Mouse (Mus musculus) ovary, postnatal 10 days (tissue): Measurements from ENCODE around the gene Pgbd5.
"Not testable (repeated sequence)": the region's sequence is repeated elsewhere in the genome, so short reads cannot be mapped to it uniquely, and the experiment has no call there.

Source experiments
- DNase-seq: peaks from one replicate; pipeline ENCODE4 v3.0.0; 2022; ENCODE audit warnings: low spot score

Pgbd5 gene

DNA sequence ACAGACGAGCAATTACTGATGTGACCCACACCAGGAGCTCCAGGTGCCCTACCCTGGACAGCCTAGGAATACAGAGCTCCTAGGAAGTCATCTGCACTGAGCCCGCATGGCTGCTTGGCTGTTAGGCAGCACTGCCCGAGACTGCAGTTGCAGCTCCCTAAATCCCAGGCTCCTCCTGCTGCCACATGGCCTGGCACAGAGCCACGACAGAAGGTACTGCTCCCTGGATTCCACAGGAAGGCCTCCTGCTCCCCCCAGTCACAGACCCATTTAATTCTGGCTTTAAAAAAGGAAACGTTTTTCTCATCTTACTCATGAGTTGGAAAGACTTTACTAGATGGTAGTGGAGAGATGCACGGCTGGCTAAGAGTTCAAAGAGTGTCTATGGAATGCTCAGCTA lies 10.0 kb downstream of the Pgbd5 start:
- no peak for DNase-seq

DNA sequence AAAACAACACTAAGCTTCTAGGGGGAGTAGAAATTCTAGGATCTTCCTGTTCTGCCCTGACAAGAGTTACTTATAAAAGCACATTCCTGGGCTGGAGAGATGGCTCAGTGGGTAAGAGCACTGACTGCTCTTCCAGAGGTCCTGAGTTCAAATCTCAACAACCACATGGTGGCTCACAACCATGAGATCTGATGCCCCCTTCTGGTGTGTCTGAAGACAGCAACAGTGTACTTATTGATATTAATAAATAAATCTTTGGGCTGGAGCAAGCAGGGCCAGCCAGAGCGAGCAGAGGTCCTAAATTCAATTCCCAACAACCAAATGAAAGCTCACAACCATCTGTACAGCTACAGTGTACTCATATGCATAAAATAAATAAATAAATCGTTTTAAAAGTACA lies 10.7 kb downstream of the Pgbd5 start:
- not testable (repeated sequence) for DNase-seq

DNA sequence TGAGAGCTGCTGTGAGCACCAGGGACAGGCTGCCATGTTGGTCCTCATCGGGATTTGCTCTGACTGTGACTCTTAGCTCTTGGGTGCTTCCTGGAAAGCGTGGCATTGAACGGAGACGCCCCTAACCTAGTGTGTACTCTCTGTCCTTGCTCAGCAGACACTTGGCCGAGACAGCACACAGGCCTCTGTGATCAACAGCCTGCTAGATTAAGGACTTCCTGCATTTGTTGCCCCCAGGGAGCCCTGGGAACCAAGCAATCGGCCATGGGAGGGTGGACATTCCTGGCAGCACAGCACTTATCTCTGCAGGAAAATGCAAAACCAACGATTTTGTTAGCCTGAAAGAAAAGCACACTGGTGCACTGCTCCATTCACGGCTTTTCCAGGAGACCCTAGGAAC lies 18.0 kb downstream of the Pgbd5 start:
- no peak for DNase-seq

DNA sequence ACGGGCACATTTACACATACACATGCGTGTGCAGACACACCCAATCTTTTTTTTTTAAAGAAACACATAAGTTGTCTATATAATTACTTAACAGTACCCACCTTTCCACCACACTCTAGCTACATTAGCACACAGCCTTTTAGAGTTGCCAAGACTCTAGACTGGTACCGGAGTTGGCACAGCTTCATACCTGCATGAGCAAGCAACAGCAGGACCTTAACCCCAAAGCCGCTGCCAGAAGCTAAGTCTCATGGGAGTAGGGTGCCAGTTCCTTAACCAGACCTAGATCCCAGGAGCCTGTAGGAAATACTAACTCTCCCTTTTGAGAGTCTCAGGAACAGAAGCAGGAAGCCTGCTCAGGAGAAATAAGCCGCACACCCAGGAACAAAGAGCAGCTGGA lies 20.5 kb downstream of the Pgbd5 start:
- DNase-seq: no peak

DNA sequence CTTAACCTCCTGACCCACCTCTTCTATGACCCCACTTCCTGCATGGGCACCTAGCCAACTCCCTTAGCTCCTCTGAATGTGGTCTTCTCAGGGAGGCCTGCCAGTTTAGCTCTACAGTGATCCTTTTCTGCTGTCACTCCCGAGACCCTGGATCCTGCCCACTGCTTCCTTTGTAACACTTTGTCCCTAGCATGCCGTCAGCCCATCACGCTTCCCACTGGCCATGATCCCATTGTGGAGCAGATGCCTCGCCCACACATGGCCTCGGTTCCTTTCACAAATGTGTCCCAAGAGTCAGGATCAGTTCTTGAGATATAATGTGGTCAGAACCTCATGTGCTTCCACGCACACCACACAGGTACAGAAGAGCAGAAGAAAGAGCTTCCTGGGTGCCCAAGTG lies 21.3 kb downstream of the Pgbd5 start:
- no peak for DNase-seq

DNA sequence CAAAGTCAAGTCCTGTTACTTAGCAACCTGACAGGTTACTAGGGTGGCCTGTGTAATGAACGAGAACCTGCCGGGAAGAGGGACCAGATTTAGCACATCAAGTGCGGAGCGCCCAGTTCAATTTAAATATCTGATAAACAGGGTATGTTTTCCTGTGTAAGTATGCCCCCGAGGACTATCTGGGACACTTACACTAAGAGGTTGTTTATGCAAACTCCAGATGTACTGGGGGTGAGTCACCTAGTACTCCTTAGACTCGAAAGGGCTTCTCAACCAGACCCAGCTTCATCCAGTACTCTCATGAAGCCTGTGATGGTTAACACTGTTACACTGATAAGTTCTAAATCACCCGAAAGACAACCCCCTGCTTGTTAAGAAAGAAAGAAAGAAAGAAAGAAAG lies 22.8 kb downstream of the Pgbd5 start:
- DNase-seq: no peak

DNA sequence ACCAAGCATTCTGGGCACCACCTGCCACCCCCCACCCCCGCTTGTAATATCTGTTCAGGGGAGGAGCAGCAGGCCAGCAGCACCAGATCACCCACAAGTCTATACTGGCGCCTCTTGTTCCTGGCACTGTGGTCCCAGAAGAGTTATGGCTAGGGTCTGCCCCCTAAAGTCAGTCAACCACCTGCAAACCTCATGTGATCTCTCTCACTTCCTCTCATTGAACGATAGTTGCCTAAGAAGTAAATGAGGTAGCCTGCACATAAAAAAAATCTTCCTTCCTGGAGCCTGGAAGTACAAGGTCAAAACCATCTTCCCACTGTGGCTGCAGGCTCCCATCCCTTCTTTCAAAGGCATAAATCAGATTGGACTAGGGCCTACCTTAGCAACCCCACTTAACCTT lies 23.7 kb downstream of the Pgbd5 start:
- DNase-seq: no peak

DNA sequence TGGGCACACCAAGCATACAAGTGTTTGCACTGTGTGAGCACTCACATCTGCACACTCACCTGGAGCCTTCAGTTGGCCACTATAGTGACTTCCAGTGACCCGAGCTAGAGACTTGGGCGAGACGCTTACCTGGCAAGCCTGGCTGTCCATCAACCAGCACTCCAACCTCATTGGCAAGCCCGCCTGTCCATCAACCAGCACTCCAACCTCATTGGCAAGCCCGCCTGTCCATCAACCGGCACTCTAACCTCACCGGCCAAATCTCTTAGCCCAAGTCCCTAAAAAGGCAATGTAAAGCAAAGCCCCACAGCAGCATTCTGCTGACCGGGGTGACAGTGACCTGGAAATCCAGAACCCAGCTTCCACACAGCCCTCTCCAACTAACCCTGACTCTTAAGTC lies 24.5 kb downstream of the Pgbd5 start:
- DNase-seq: no peak

DNA sequence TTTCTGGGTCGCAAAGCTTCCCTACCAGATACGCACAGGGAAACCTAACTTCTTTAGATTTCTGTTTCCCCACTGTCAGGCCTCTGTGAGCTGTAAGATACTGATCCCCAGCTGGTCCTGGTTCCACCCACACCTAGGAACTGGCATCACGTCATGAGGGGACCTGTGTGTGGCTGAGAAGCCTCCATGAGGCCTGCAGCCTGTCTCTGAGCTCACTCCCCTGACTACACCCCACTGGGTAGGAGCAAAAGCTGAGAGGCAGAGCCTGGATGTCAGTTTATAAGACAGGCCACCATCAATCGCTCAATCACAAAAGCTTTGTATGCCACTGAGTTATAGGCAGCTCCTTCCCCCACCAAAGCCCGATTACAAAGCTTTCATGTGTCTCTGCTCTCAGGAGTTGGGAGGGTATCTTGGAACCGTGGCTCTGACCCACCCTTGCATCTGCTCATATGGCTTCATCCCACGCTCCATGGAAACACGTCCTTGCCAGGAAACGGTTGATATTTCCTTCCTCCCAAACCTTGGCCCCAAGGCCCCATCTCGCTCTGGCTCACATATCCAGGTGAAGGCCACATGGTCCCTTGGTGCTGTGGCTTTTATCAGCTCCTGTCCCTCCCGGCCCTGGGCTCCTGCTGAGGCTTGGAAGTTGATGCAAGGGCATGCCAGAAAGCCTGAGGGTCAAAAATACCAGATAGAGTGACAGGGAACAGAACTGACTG lies 26.1 kb downstream of the Pgbd5 start:
- DNase-seq: no peak

DNA sequence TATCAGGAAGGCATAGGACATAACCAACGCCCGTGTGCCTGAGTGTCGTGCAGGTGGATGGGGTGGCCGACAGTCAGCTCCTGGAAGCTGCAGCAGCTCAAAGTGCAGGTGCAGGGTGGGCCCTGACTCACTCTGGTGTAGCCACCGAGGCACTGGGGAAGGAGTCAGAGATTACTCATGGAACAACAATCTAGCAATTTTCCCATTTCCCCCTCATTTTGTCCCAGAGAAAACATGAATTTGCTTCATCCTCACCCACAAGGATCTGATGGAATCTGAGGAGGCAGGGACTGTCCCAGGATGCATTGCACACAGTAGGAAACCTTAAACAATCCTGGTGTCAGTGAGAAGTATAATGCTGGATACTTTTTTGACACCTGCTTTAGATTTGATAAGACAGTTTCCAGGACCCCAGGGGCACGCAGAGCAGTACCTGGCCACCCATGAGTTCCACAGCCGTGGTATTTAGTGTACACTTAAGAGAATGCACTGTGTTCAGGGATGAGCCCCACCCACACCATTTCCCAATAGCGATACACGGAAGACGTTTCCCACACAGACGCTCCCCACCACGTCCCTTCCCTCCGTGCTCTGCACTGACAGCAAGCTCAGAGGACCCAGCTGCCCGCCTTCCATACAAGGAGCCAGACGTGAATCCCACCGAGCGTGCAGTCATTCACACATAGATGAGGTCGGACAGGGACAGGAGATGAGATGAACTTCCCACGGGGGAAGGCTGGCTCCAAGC lies 26.8 kb downstream of the Pgbd5 start:
- no peak for DNase-seq

DNA sequence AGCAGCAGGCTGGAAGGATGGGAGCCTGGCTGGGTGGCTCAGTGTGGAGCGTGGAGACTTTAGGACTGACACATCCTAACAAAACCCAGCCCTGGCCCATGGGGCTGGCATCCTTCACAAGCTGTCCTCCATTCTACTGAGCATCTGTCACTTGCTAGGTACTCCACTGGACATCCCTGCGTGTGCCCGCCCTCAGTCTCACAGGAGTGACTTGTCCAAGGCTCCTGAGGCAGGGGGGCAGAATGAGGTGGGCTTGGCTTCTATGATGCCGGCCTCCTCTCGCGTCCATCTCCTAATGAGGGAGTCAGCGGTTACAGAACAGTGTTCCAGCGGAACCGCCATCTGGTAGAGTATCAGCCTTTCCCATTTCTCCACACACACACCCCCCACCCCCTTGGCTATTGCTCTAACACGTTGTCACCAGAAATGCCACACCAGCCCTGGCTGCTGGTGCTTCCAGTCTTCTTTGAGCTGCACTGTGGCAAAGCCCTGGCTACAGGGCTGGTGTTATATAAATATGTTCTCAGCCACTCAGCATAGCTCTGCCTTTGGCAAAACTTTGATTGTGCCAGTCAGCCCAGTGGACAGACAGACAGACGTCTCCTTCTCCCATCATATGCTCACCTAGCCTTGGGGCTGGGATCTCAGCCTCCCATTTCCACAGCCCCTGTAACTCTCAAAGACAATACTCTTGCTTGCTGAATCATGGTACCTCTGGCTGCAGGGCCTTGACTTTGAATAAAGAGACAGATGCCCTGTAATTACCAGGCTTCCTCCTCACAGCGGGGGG lies 34.8 kb downstream of the Pgbd5 start:
- no peak for DNase-seq

DNA sequence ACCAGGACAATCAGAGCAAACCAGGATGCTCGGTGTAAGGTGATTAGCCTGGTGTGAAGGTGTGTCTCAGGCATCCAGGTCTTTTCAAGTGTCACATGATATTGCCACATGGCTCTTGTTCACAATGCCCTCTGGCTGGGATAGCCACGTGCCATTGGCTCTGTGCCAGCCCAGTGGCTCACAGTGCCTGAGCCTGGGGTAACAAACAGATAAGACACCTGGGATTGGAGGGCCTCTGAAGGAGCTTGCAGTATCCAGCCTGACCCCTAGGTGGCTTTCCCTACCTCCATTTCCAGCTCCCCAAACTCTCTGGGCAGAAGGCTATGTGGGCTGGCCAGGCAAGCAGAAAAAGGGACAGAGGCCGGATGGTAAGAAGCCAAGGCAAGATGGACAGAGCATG lies 35.6 kb downstream of the Pgbd5 start:
- DNase-seq: no peak

DNA sequence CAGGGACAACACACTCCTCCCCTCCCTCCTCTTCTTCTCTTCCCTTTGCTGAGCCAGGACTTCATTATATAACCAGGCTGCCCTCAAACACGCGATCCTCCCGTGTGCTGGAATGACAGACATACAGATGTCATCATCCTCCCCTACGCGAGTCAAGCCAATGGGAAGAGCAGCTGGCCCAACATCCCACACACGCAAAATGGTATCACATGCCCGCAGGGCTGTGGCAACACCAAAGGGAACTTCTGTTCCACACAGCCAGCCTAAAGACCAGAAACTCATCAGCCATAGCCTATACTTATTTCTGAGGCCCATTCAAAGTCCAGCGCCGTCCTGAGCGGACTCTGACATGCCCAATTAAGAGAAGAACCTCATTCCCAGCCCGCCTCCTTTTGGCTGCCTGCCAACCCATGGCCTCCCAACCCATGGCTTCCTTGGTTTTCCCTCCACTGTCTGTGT lies 40.0 kb downstream of the Pgbd5 start:
- no peak for DNase-seq

DNA sequence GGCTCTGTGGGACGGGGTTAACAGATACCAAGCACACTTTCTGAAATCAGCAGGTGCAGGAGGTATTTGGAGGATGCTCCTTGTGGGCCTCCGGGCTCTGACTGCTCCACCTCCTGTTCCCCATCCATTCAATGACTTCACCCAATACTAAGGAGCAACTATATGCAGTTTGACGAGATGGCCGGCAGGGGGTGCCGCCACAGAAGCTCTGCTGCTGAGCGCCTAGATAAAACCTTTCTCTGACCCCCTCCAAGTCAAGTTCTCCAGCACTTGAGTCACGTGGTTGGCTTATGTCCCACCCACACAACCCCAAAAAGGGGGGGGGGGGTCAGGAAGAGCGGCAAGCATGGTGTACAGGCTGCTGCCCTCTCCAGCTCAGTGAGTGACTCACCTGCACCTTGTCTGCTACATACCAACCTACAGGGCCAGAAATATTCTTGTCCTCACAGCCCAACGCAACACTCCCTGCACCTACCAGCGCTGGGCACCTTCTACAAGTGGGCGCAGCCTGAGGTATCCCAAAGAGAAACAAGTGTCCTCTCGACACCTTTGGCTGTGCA lies 40.5 kb downstream of the Pgbd5 start:
- DNase-seq: no peak

DNA sequence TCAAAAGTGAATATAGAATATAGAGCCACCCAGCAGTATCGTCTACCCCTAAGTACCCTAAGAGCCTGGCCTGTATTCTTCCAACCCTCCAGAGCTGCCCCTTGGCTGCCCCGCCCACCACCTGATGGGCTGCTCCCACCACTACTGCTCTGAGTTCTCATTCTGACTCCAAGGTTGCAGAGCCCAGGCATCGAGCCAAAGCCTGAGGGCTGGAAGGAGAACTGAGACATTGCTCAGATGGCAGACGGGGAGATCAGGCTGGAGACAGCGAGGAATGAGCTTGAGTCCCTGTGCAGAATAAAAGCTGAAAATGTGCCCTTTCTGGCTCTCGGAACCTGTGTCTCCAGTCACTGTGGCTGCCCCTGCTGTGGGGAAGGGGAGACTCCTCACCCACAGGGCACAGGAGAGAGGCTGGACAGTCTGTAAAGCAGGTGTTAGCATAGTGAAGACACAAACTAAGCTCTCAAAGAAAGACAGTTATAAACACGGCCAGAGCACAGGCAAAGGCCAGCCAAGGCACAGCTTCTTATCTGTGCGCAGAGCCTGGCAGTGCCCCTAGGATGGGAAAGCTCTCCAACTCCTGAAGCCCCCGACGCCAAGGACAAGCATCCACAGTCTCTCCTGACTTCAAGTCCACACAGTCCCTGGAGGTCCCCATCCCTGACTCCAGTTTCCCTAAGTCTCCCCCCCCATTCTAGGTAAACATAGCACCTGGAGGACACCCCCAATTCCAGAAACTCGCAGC lies 42.0 kb downstream of the Pgbd5 start:
- no peak for DNase-seq

DNA sequence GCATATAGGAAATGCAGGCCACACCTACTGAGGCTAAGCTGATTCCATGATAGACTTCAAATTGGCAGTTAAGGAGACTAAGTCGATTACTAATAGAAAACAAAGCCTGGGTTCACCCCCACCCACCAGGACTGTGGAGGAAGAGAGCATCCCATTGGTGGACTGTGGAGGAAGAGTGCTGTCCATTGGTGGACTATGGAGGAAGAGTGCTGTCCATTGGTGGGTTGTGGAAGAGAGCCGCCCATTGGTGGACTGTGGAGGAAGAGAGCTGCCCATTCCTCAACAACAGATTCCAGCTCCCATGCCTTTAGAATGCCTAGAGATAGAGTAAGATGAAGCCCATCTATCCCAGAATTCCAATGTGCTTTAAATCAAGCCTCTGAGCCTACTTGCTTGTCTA lies 42.9 kb downstream of the Pgbd5 start:
- DNase-seq: no peak

DNA sequence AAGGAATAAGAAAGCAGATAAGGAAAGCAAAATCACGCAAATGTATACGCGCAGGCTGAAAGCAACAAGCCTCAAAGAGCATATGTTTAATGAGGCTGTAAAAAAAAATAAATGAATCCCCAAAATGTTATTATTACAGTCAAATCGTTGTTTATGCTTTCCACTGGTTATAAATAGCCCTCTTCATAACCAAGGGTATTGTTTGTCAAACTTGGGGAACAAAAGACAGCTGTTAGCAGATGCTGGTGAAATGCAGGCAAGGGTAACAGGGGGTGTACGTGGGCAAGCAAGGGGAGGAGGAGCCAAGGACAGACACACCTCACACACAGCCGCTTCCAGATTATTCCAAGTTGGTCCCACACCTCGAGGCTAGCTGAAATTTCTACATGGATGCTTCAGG lies 44.1 kb downstream of the Pgbd5 start:
- no peak for DNase-seq

DNA sequence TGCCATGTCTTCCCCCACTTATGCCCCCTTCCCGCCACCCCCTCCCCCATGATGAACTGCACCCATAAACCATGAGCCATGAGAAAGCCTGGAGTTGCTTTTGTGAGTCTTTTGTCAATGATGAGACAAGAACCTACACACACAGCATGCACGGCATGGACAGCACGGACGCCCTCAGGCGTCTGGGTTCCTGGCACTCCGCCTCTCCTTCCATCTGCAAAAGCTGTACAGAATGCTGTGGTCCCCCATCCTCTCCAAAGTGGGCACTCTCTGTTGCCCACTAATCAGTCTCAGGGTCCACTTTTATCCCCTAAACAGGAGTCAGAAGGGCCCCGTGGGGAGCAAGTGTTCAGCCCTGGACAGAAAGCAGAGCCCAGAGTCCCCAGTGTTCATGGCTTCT lies 44.5 kb downstream of the Pgbd5 start:
- no peak for DNase-seq

DNA sequence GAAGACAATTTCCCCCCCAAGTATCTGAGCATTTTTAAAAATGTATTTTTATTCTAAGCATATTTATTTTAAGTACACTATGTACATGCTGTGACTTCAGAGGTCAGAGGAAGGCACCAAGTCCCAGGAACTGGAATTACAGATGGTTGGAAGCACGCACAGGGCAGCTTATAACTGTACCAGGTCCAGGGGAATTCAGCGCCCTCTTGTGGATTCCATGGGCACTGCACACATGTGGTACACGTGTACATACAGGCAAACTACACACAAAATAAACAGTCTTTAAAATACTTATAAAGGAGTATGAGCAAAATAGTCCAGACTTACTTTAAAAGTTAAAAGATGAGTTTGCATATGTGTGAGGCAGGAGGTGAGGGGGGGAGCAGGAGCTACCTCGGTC lies 45.5 kb downstream of the Pgbd5 start:
- DNase-seq: no peak

DNA sequence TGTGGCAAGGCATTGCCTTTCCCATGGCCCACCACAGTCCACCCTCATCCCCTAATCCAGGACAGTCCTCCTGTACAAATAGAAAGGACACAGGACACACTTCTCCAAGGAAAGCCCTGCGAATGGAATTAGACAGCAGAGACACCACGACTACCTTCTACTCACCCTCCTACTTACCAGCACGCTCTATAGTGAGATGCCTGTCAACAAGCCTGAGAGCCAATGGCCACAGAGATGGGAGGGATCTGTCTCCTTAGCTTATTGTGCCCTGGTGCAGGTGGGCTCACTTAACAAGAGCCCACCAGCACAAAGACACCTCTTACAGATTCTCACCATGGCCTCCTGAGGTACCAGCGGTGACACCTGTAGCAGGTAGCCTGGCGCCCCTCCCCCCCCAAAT lies 46.4 kb downstream of the Pgbd5 start:
- DNase-seq: no peak

DNA sequence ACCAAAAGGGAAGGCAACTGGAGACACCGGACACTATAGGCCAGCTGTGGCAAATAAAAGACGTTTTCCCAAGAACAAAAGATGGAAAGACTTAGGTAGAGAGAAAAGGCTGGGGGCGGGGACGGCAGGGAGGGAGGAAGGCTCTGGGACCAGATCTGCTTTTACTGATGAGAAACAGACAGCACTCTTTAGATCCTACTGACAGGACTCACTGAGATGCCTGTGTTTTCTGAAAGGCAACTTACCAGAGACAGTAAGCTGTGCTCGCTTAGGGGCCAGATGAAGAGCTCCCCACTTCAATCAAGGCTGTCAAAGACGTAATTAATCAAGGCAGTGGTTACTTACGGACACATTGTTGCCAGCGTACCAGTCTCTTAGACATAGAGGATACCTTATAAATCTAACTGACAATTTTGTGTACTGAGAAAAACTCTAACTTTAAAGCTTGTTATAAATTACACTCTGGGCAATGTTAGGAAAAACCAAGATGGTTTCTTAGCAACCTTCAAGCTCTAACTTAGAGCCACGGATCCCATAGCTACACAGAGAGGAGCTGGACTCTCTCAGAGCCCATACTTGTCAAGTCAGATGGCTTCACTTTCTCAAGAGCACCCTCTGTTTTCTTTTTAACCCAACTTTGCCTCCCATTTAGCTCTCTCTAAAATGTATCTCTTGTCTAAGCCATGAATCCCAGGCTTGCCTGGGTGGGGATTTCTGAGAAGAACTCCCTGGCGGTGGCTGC lies 47.0 kb downstream of the Pgbd5 start:
- no peak for DNase-seq
